Mouse (Mus musculus): ENCODE data around the gene Nmb. TPM values are rescaled to one million over a fixed set of nuclear protein-coding genes. Genes with fewer than 3 reads are reported as not detected.
A peak's percentile ranks its signal among the peaks of the same experiment; 100 is the strongest.

Gene Nmb
- total and polyA plus RNA-seq, 3 experiments = 1.4 to 4.8 (median 3.7) TPM

- DNase-seq = no peak
Observed at GRCm38 (mm10) chr7:80897721-80898120, 7.2 kb downstream of the Nmb start.

- no peak for DNase-seq
Observed at GRCm38 (mm10) chr7:80897134-80897533, 7.7 kb downstream of the Nmb start.

- DNase-seq = no peak
Observed at GRCm38 (mm10) chr7:80894815-80895519, 9.9 kb downstream of the Nmb start.

- DNase-seq = no peak
Observed at GRCm38 (mm10) chr7:80894196-80894595, 10.7 kb downstream of the Nmb start.

- peak; percentile 26 for DNase-seq
Observed at GRCm38 (mm10) chr7:80893753-80894129, 11.1 kb downstream of the Nmb start.

GRCm38 (mm10) chr7:80893086-80893752 lies 11.7 kb downstream of the Nmb start:
- DNase-seq = peak; percentile 22

GRCm38 (mm10) chr7:80889841-80890241 lies 15.0 kb downstream of the Nmb start:
- peak; percentile 74 for DNase-seq

GRCm38 (mm10) chr7:80889021-80889511 lies 15.8 kb downstream of the Nmb start:
- DNase-seq = peak; percentile 73

GRCm38 (mm10) chr7:80888595-80888994 lies 16.3 kb downstream of the Nmb start:
- peak; percentile 68 for DNase-seq

GRCm38 (mm10) chr7:80885666-80886065 lies 19.2 kb downstream of the Nmb start:
- DNase-seq = no peak

GRCm38 (mm10) chr7:80882830-80883505 lies 21.9 kb downstream of the Nmb start:
- peak; percentile 43 for DNase-seq

GRCm38 (mm10) chr7:80875727-80876126 lies 29.1 kb downstream of the Nmb start:
- DNase-seq = no peak

- no peak for DNase-seq
Observed at GRCm38 (mm10) chr7:80873631-80874030, 31.2 kb downstream of the Nmb start.

GRCm38 (mm10) chr7:80873038-80873437 lies 31.8 kb downstream of the Nmb start:
- DNase-seq = no peak

GRCm38 (mm10) chr7:80868686-80869085 lies 36.2 kb downstream of the Nmb start:
- DNase-seq = no peak

- peak; percentile 49 for DNase-seq
Observed at GRCm38 (mm10) chr7:80866514-80867147, 38.2 kb downstream of the Nmb start.

GRCm38 (mm10) chr7:80865521-80865920 lies 39.4 kb downstream of the Nmb start:
- DNase-seq = no peak

- DNase-seq = no peak
Observed at GRCm38 (mm10) chr7:80864831-80865230, 40.0 kb downstream of the Nmb start.

GRCm38 (mm10) chr7:80864151-80864550 lies 40.7 kb downstream of the Nmb start:
- DNase-seq = no peak

- DNase-seq = no peak
Observed at GRCm38 (mm10) chr7:80863520-80863919, 41.4 kb downstream of the Nmb start.

- DNase-seq = no peak
Observed at GRCm38 (mm10) chr7:80862475-80862874, 42.4 kb downstream of the Nmb start.

GRCm38 (mm10) chr7:80860729-80861274 lies 44.1 kb downstream of the Nmb start, which contains the start of gene Zscan2:
Gene Zscan2 (plus strand): TSS chr7:80860920.
- DNase-seq = peak; percentile 95
